ENCODE assay signal across 22 mouse cellular contexts in the genomic region with DNA sequence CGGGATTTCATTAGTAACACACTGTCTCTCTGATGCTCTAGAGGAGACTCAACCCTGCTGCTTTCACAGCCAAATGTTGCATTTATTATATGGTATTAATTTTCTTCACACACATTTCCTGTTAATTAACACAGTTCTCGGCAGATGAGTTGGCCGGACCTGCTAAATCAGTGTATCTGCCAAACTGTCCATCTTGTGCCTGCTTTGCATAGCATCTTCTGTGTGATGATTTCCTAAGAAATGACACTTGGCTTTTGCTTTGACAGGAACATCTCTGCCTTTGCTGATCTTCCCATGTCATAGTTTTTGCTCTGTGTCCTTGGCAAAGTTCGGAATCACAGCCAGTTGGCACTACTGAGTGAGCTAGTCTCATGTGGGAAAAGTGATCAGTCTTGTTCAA.
DNase-seq lines count a peak whose midpoint lies in the region; ATAC-seq and TF ChIP-seq lines count a peak whose summit lies in the region.
"Had no signal": no experiment of that assay in that cellular context is flagged by ENCODE, and none has a peak within 500 bp of the region (broad histone marks: within the 10 kb centered on the region; RNA-seq: fewer than 3 reads in every experiment).

No protein-coding gene starts in this region.

- peaks cover 21% of the 10 kb centered on the region for H3K4me1 ChIP-seq in forebrain, embryonic 14.5 days (ENCODE audit: control insufficient read depth, insufficient read depth, low read length)
- peaks cover 5% of the 10 kb centered on the region for H3K4me1 ChIP-seq in forebrain, embryonic 10.5 days
- H3K4me1 ChIP-seq in hindbrain, postnatal 0 days (ENCODE audit: insufficient read depth, low read length): peaks cover 5% of the 10 kb centered on the region; the same call in 1 of the 2 replicates
- no peaks in the 10 kb centered on the region for H3K4me1 ChIP-seq in hindbrain, embryonic 11.5 days (replicated peaks; ENCODE audit: control insufficient read depth, insufficient read depth, low read length)
- H3K4me1 ChIP-seq: embryonic facial prominence, embryonic 12.5 days; embryonic facial prominence, embryonic 15.5 days had no signal

- no peaks in the 10 kb centered on the region for H3K27me3 ChIP-seq in forebrain, embryonic 14.5 days (replicated peaks; ENCODE audit: control insufficient read depth, insufficient read depth, low read length)
- no peaks in the 10 kb centered on the region for H3K27me3 ChIP-seq in forebrain, embryonic 10.5 days (ENCODE audit: poor library complexity, severe bottlenecking)
- H3K27me3 ChIP-seq in hindbrain, postnatal 0 days (ENCODE audit: insufficient read depth, low read length): no peaks in the 10 kb centered on the region
- H3K27me3 ChIP-seq in hindbrain, embryonic 11.5 days (ENCODE audit: control insufficient read depth, insufficient read depth, low read length): no peaks in the 10 kb centered on the region
- H3K27me3 ChIP-seq: embryonic facial prominence, embryonic 12.5 days; embryonic facial prominence, embryonic 15.5 days; forebrain, embryonic 12.5 days; hindbrain, embryonic 13.5 days had no signal

- H3K4me3 ChIP-seq in forebrain, embryonic 14.5 days (ENCODE audit: low read depth, low read length): no peak overlapping the region
- H3K4me3 ChIP-seq in forebrain, embryonic 10.5 days: no peak overlapping the region
- H3K4me3 ChIP-seq in hindbrain, postnatal 0 days (ENCODE audit: low read length): no peak overlapping the region
- H3K4me3 ChIP-seq in hindbrain, embryonic 11.5 days (ENCODE audit: low read depth, low read length): no peak overlapping the region
- H3K4me3 ChIP-seq: embryonic facial prominence, embryonic 12.5 days; embryonic facial prominence, embryonic 15.5 days; forebrain, embryonic 12.5 days; heart, adult 2 months; hindbrain, embryonic 13.5 days had no signal

- TF ChIP-seq CTCF in hindbrain, postnatal 0 days (IDR thresholded peaks at IDR 0.05; ENCODE audit: low read depth): no peak

- 70% methylated on average over 4 of the region's 4 CpGs for WGBS in forebrain, embryonic 14.5 days
- WGBS in forebrain, embryonic 10.5 days: 91% methylated on average over 4 of the region's 4 CpGs
- WGBS in hindbrain, postnatal 0 days: 44% methylated on average over 4 of the region's 4 CpGs
- 96% methylated on average over 4 of the region's 4 CpGs for WGBS in hindbrain, embryonic 11.5 days

- no peak overlapping the region for H3K9ac ChIP-seq in forebrain, embryonic 14.5 days (ENCODE audit: low read length)
- no peak overlapping the region for H3K9ac ChIP-seq in hindbrain, postnatal 0 days (replicated peaks; ENCODE audit: low read length)
- H3K9ac ChIP-seq in hindbrain, embryonic 11.5 days (ENCODE audit: low read depth, low read length): no peak overlapping the region
- H3K9ac ChIP-seq: embryonic facial prominence, embryonic 12.5 days; embryonic facial prominence, embryonic 15.5 days; forebrain, embryonic 12.5 days; hindbrain, embryonic 13.5 days had no signal

- ATAC-seq in forebrain, embryonic 14.5 days: no peak; the same call in 1 of the 2 replicates
- peak; percentile 54 for ATAC-seq in hindbrain, postnatal 0 days
- no peak for ATAC-seq in hindbrain, embryonic 11.5 days (ENCODE audit: low FRiP score)
- ATAC-seq: activated CD4-positive, CD25-positive, alpha-beta regulatory T cell, adult 4 months; hindbrain, embryonic 16.5 days; inflammation-experienced regulatory T-cells, adult 6 months; intestine, embryonic 16.5 days had no signal

- no peaks in the 10 kb centered on the region for H3K36me3 ChIP-seq in forebrain, embryonic 14.5 days (ENCODE audit: control insufficient read depth, insufficient read depth, low read length)
- H3K36me3 ChIP-seq in forebrain, embryonic 10.5 days (replicated peaks): no peaks in the 10 kb centered on the region
- H3K36me3 ChIP-seq in hindbrain, postnatal 0 days (ENCODE audit: insufficient read depth, low read length): no peaks in the 10 kb centered on the region
- no peaks in the 10 kb centered on the region for H3K36me3 ChIP-seq in hindbrain, embryonic 11.5 days (ENCODE audit: control insufficient read depth, insufficient read depth, low read length)
- H3K36me3 ChIP-seq: embryonic facial prominence, embryonic 12.5 days; embryonic facial prominence, embryonic 15.5 days; forebrain, embryonic 12.5 days; hindbrain, embryonic 13.5 days had no signal

- DNase-seq in adrenal gland, adult 2 months: peak; percentile 13
- DNase-seq in adrenal gland, adult 18-20 months (ENCODE audit: low spot score in 2 of 2): no peak
- DNase-seq in forebrain, embryonic 14.5 days (ENCODE audit: low spot score): peak; percentile 51
- no peak for DNase-seq in forebrain, embryonic 10.5 days (ENCODE audit: extremely low spot score, low spot score)
- DNase-seq in hindbrain, postnatal 0 days (ENCODE audit: low spot score): peak; percentile 34
- no peak for DNase-seq in hindbrain, embryonic 11.5 days (ENCODE audit: low spot score)
- DNase-seq: cerebellum, adult 18-20 months; cerebellum, adult 9-10 months; cerebellum, postnatal 14 days; gastrocnemius, postnatal 25 days; heart, adult 2 months; kidney, adult 18-20 months; kidney, adult 9 months had no signal

- no peaks in the 10 kb centered on the region for H3K9me3 ChIP-seq in forebrain, embryonic 14.5 days (replicated peaks; ENCODE audit: control insufficient read depth, low read length)
- no peaks in the 10 kb centered on the region for H3K9me3 ChIP-seq in forebrain, embryonic 10.5 days
- H3K9me3 ChIP-seq in hindbrain, postnatal 0 days (ENCODE audit: low read length): no peaks in the 10 kb centered on the region
- no peaks in the 10 kb centered on the region for H3K9me3 ChIP-seq in hindbrain, embryonic 11.5 days (ENCODE audit: control insufficient read depth, low read length)
- H3K9me3 ChIP-seq: embryonic facial prominence, embryonic 12.5 days; embryonic facial prominence, embryonic 15.5 days; forebrain, embryonic 12.5 days; hindbrain, embryonic 13.5 days had no signal

- H3K27ac ChIP-seq in forebrain, embryonic 14.5 days (ENCODE audit: low read depth, low read length): no peak overlapping the region
- H3K27ac ChIP-seq in forebrain, embryonic 10.5 days: no peak overlapping the region
- no peak overlapping the region for H3K27ac ChIP-seq in hindbrain, postnatal 0 days
- H3K27ac ChIP-seq in hindbrain, embryonic 11.5 days (ENCODE audit: low read depth, low read length): no peak overlapping the region
- H3K27ac ChIP-seq: embryonic facial prominence, embryonic 12.5 days; embryonic facial prominence, embryonic 15.5 days; forebrain, embryonic 12.5 days; heart, adult 2 months; hindbrain, embryonic 13.5 days had no signal

- no peak overlapping the region for H3K4me2 ChIP-seq in forebrain, embryonic 14.5 days (ENCODE audit: low read length)
- no peak overlapping the region for H3K4me2 ChIP-seq in hindbrain, postnatal 0 days (ENCODE audit: low read depth, low read length)
- H3K4me2 ChIP-seq in hindbrain, embryonic 11.5 days (replicated peaks; ENCODE audit: low read depth, low read length): no peak overlapping the region
- H3K4me2 ChIP-seq: embryonic facial prominence, embryonic 12.5 days; embryonic facial prominence, embryonic 15.5 days; forebrain, embryonic 12.5 days; heart, embryonic 11.5 days; hindbrain, embryonic 13.5 days had no signal

Comparison
In these comparisons a context has a peak if more than half of its experiments do, and no peak if none do; other contexts are left out.
1. DNase-seq: peak in adrenal gland, adult 2 months (single experiment), forebrain, embryonic 14.5 days (single experiment) and hindbrain, postnatal 0 days (single experiment); none in adrenal gland, adult 18-20 months (0 of 2), forebrain, embryonic 10.5 days (single experiment) and hindbrain, embryonic 11.5 days (single experiment).